Comparison of ENCODE assay signal across 13 mouse cellular contexts in genomic region chr19:32238722-32239458, GRCm38 (mm10).
DNase-seq lines count a peak whose midpoint lies in the region; ATAC-seq lines count a peak whose summit lies in the region.
"Had no signal": no experiment of that assay in that cellular context is flagged by ENCODE, and none has a peak within 500 bp of the region (broad histone marks: within the 10 kb centered on the region; RNA-seq: fewer than 3 reads in every experiment).

No protein-coding gene starts in this region.

- H3K9ac ChIP-seq in heart, embryonic 13.5 days, result no peak overlapping the region
- H3K9ac ChIP-seq in hindbrain, embryonic 16.5 days (ENCODE audit: low read depth, low read length), result no peak overlapping the region
- H3K9ac ChIP-seq: embryonic facial prominence, embryonic 13.5 days; midbrain, embryonic 13.5 days had no signal

- no peaks in the 10 kb centered on the region for H3K9me3 ChIP-seq in heart, embryonic 13.5 days
- no peaks in the 10 kb centered on the region for H3K9me3 ChIP-seq in megakaryocyte, embryonic 14.5 days
- no peaks in the 10 kb centered on the region for H3K9me3 ChIP-seq in hindbrain, embryonic 16.5 days (ENCODE audit: control insufficient read depth, low read length)
- H3K9me3 ChIP-seq: embryonic facial prominence, embryonic 13.5 days; midbrain, embryonic 13.5 days had no signal

- ATAC-seq in heart, embryonic 13.5 days (ENCODE audit: extremely low read depth, insufficient number of reproducible peaks, low FRiP score, low TSS enrichment), result no peak
- ATAC-seq in erythroid progenitor cell, adult 5-6 weeks (replicated peaks; ENCODE audit: low FRiP score, poor library complexity, severe bottlenecking), result peak; percentile 72
- no peak for ATAC-seq in hindbrain, embryonic 16.5 days
- no peak for ATAC-seq in inflammation-experienced regulatory T-cells, adult 6 months
- ATAC-seq: midbrain, embryonic 13.5 days had no signal

- no peaks in the 10 kb centered on the region for H3K36me3 ChIP-seq in heart, embryonic 13.5 days
- H3K36me3 ChIP-seq in megakaryocyte, embryonic 14.5 days (replicated peaks; ENCODE audit: low read length), result peaks cover 46% of the 10 kb centered on the region
- no peaks in the 10 kb centered on the region for H3K36me3 ChIP-seq in hindbrain, embryonic 16.5 days (ENCODE audit: control insufficient read depth, insufficient read depth, low read length)
- H3K36me3 ChIP-seq: embryonic facial prominence, embryonic 13.5 days; midbrain, embryonic 13.5 days had no signal

- no peak for DNase-seq in heart, adult 18-20 months
- peak; percentile 65 for DNase-seq in ES-CJ7 (ENCODE audit: low read depth, low spot score)
- DNase-seq in neural tube, embryonic 10.5 days (ENCODE audit: extremely low spot score, low spot score), result no peak
- DNase-seq: cerebellum, adult 11 months; heart, postnatal 14 days; kidney, postnatal 4 days had no signal

- 57% methylated on average over 11 of the region's 11 CpGs for WGBS in heart, embryonic 13.5 days
- WGBS in hindbrain, embryonic 16.5 days, result 88% methylated on average over 11 of the region's 11 CpGs

- no peaks in the 10 kb centered on the region for H3K27me3 ChIP-seq in heart, embryonic 13.5 days (replicated peaks)
- no peaks in the 10 kb centered on the region for H3K27me3 ChIP-seq in megakaryocyte, embryonic 14.5 days (replicated peaks)
- H3K27me3 ChIP-seq in hindbrain, embryonic 16.5 days (replicated peaks; ENCODE audit: control insufficient read depth, insufficient read depth, low read length), result no peaks in the 10 kb centered on the region
- H3K27me3 ChIP-seq: embryonic facial prominence, embryonic 13.5 days; midbrain, embryonic 13.5 days had no signal

- H3K4me3 ChIP-seq in heart, embryonic 13.5 days, result no peak overlapping the region
- peak overlapping the region; percentile 93 for H3K4me3 ChIP-seq in megakaryocyte, embryonic 14.5 days (replicated peaks)
- no peak overlapping the region for H3K4me3 ChIP-seq in hindbrain, embryonic 16.5 days (ENCODE audit: low read length)
- H3K4me3 ChIP-seq: embryonic facial prominence, embryonic 13.5 days; midbrain, embryonic 13.5 days had no signal

- peaks cover 53% of the 10 kb centered on the region for H3K4me1 ChIP-seq in heart, embryonic 13.5 days
- H3K4me1 ChIP-seq in megakaryocyte, embryonic 14.5 days, result peaks cover 93% of the 10 kb centered on the region
- no peaks in the 10 kb centered on the region for H3K4me1 ChIP-seq in hindbrain, embryonic 16.5 days (ENCODE audit: control insufficient read depth, insufficient read depth, low read depth, low read length)

- H3K27ac ChIP-seq in heart, embryonic 13.5 days (replicated peaks), result peak overlapping the region; percentile 32; the same call in 1 of the 2 replicates
- H3K27ac ChIP-seq in hindbrain, embryonic 16.5 days (ENCODE audit: low read depth, low read length), result no peak overlapping the region
- H3K27ac ChIP-seq: embryonic facial prominence, embryonic 13.5 days; midbrain, embryonic 13.5 days had no signal

- H3K4me2 ChIP-seq in heart, embryonic 13.5 days, result 0 out of 2 replicates have a peak overlapping the region, but pooled peaks have one; percentile 0
- H3K4me2 ChIP-seq in hindbrain, embryonic 16.5 days (ENCODE audit: low read length), result no peak overlapping the region
- H3K4me2 ChIP-seq: embryonic facial prominence, embryonic 13.5 days; midbrain, embryonic 13.5 days had no signal
